Mouse (Mus musculus) small intestine, adult 2 months (tissue): ENCODE results near the gene Ireb2. TPM values are rescaled to one million over a fixed set of nuclear protein-coding genes. Genes with fewer than 3 reads are reported as not detected.
A peak's percentile ranks its signal among the peaks of the same experiment; 100 is the strongest.
"Not testable (repeated sequence)": the region's sequence is repeated elsewhere in the genome, so short reads cannot be mapped to it uniquely, and the experiment has no call there.

ENCODE experiments used
- H3K27ac ChIP-seq: fragments of 200-500 bp; 2 replicates; pipeline ENCODE4 v1.5.1; 2012; ENCODE audit warnings: low read depth, low read length, control low read depth, inconsistent platforms; ENCODE audit not compliant: insufficient read depth
- H3K27me3 ChIP-seq: fragments of 200-500 bp; 2 replicates; pipeline ENCODE4 v1.6.1; 2012; ENCODE audit warnings: mild to moderate bottlenecking, moderate library complexity, low read length, inconsistent platforms; ENCODE audit not compliant: control insufficient read depth, insufficient read depth
- H3K36me3 ChIP-seq: fragments of 200-500 bp; 2 replicates; pipeline ENCODE4 v1.6.1; 2012; ENCODE audit warnings: mild to moderate bottlenecking, low read length, control low read depth, inconsistent platforms; ENCODE audit not compliant: control insufficient read depth, insufficient read depth
- H3K4me1 ChIP-seq: fragments of 200-500 bp; 2 replicates; pipeline ENCODE4 v1.6.1; 2012; ENCODE audit warnings: low read length, inconsistent platforms, mixed read lengths; ENCODE audit not compliant: control insufficient read depth, insufficient read depth, insufficient read length
- H3K4me3 ChIP-seq: fragments of 200-500 bp; 2 replicates; pipeline ENCODE4 v1.5.1; 2012; ENCODE audit warnings: low read depth, mild to moderate bottlenecking, control low read depth, inconsistent platforms, low read length, moderate library complexity
- CTCF ChIP-seq: fragments of 200-500 bp; IDR thresholded peaks from 2 replicates; pipeline ENCODE4 v1.5.1; 2012; ENCODE audit warnings: low read depth, mild to moderate bottlenecking, control low read depth, inconsistent platforms, low read length, moderate library complexity, mixed read lengths; ENCODE audit not compliant: insufficient replicate concordance, insufficient read length; ENCODE audit errors: extremely low read depth
- POLR2A ChIP-seq: fragments of 200-500 bp; IDR thresholded peaks from 2 replicates; pipeline ENCODE4 v1.6.1; 2012; ENCODE audit warnings: low read depth, mild to moderate bottlenecking, control low read depth, inconsistent platforms, low read length, moderate library complexity
- WGBS: fragments of 180-500 bp; shearing (Covaris S2); methylation state at CpG from one replicate; pipeline ENCODE4 v1.1.7; 2018; 5-methylcytosine and 5-hydroxymethylcytosine counted together
- polyA plus RNA-seq: library from polyadenylated mRNA; depleted of rRNA; stranded (reverse); fragments of >200 nt; gene quantifications from 2 replicates; pipeline ENCODE4 v1.2.3, GENCODE M21; 2012

The Ireb2 gene
- polyA plus RNA-seq, 1 experiment, result 1.6 TPM

GRCm38 (mm10) chr9:54930741-54931140 is 67.2 kb downstream of the Ireb2 start:
- TF ChIP-seq POLR2A (no peak), CTCF (no peak)
- Histone ChIP-seq H3K27ac (no peak overlapping the region), H3K27me3 (no peaks in the 10 kb centered on the region; the same call in 1 of the 2 replicates), H3K4me1 (0 out of 2 replicates have a peak, but pooled peaks cover 2% of the 10 kb centered on the region), H3K36me3 (no peaks in the 10 kb centered on the region), H3K4me3 (no peak overlapping the region)
- 51% methylated on average over 1 of the region's 1 CpGs for WGBS

- WGBS, result 32% methylated on average over 1 of the region's 1 CpGs
- Histone ChIP-seq H3K27me3 (no peaks in the 10 kb centered on the region; the same call in 1 of the 2 replicates), H3K4me1 (0 out of 2 replicates have a peak, but pooled peaks cover 2% of the 10 kb centered on the region), H3K27ac (no peak overlapping the region), H3K4me3 (no peak overlapping the region), H3K36me3 (no peaks in the 10 kb centered on the region)
- TF ChIP-seq CTCF (peak; percentile 45; the same call in 1 of the 2 replicates), POLR2A (no peak)
These were observed 68.2 kb downstream of the Ireb2 start for GRCm38 (mm10) chr9:54931765-54932164.

- Histone ChIP-seq H3K36me3 (no peaks in the 10 kb centered on the region), H3K4me3 (no peak overlapping the region), H3K27ac (no peak overlapping the region), H3K4me1 (0 out of 2 replicates have a peak, but pooled peaks cover 2% of the 10 kb centered on the region), H3K27me3 (no peaks in the 10 kb centered on the region; the same call in 1 of the 2 replicates)
- TF ChIP-seq POLR2A (no peak), CTCF (no peak)
- WGBS, result 58% methylated on average over 2 of the region's 2 CpGs
These were observed 68.8 kb downstream of the Ireb2 start for GRCm38 (mm10) chr9:54932379-54932778.

- no peak overlapping the region for H3K4me3 ChIP-seq
- 88% methylated on average over 4 of the region's 4 CpGs for WGBS
- TF ChIP-seq CTCF (no peak), POLR2A (no peak)
- no peaks in the 10 kb centered on the region for H3K27me3 ChIP-seq
- H3K4me1 ChIP-seq, result no peaks in the 10 kb centered on the region
- H3K36me3 ChIP-seq, result no peaks in the 10 kb centered on the region
- H3K27ac ChIP-seq, result no peak overlapping the region
These were observed 78.5 kb downstream of the Ireb2 start for GRCm38 (mm10) chr9:54942071-54942470.

- no peak for TF ChIP-seq POLR2A
- TF ChIP-seq CTCF, result no peak
- Histone ChIP-seq H3K4me3 (no peak overlapping the region), H3K27ac (no peak overlapping the region), H3K36me3 (no peaks in the 10 kb centered on the region), H3K4me1 (no peaks in the 10 kb centered on the region), H3K27me3 (no peaks in the 10 kb centered on the region)
- WGBS, result 65% methylated on average over 2 of the region's 2 CpGs
These were observed 80.9 kb downstream of the Ireb2 start for GRCm38 (mm10) chr9:54944467-54944866.

- Histone ChIP-seq H3K27ac (no peak overlapping the region), H3K36me3 (no peaks in the 10 kb centered on the region)
These were observed 82.7 kb downstream of the Ireb2 start for GRCm38 (mm10) chr9:54946256-54946655.

GRCm38 (mm10) chr9:54949465-54949864 is 85.9 kb downstream of the Ireb2 start:
- H3K4me1 ChIP-seq, result no peaks in the 10 kb centered on the region; the same call in 1 of the 2 replicates
- H3K27ac ChIP-seq, result no peak overlapping the region
- H3K27me3 ChIP-seq, result no peaks in the 10 kb centered on the region
- H3K4me3 ChIP-seq, result no peak overlapping the region
- no peak for TF ChIP-seq POLR2A
- TF ChIP-seq CTCF, result no peak
- peaks cover 17% of the 10 kb centered on the region for H3K36me3 ChIP-seq

More at GRCm38 (mm10) chr9:54946256-54946655, 82.7 kb downstream of the Ireb2 start:
- Histone ChIP-seq H3K4me1 (no peaks in the 10 kb centered on the region; the same call in 1 of the 2 replicates), H3K4me3 (no peak overlapping the region), H3K27me3 (no peaks in the 10 kb centered on the region)
- TF ChIP-seq CTCF (no peak), POLR2A (no peak)
- WGBS, result 80% methylated on average over 16 of the region's 16 CpGs

- peaks cover 21% of the 10 kb centered on the region for H3K36me3 ChIP-seq
- peak overlapping the region; percentile 61 for H3K27ac ChIP-seq
- H3K4me3 ChIP-seq, result peak overlapping the region; percentile 97
- H3K4me1 ChIP-seq, H3K27me3 ChIP-seq: not testable (repeated sequence)
- WGBS, result 26% methylated on average over 8 of the region's 8 CpGs
These were observed 86.6 kb downstream of the Ireb2 start for GRCm38 (mm10) chr9:54950162-54950561.
